Mouse (Mus musculus) frontal cortex, postnatal 14 days (tissue): ENCODE results near the gene Ccr10.
"Not testable (repeated sequence)": the region's sequence is repeated elsewhere in the genome, so short reads cannot be mapped to it uniquely, and the experiment has no call there.

Source experiments
- DNase-seq, 2 experiments: peaks; one replicate each; pipeline ENCODE4 v3.0.0; 2022; ENCODE audit warnings: low spot score in 2 of 2

The Ccr10 gene

DNA sequence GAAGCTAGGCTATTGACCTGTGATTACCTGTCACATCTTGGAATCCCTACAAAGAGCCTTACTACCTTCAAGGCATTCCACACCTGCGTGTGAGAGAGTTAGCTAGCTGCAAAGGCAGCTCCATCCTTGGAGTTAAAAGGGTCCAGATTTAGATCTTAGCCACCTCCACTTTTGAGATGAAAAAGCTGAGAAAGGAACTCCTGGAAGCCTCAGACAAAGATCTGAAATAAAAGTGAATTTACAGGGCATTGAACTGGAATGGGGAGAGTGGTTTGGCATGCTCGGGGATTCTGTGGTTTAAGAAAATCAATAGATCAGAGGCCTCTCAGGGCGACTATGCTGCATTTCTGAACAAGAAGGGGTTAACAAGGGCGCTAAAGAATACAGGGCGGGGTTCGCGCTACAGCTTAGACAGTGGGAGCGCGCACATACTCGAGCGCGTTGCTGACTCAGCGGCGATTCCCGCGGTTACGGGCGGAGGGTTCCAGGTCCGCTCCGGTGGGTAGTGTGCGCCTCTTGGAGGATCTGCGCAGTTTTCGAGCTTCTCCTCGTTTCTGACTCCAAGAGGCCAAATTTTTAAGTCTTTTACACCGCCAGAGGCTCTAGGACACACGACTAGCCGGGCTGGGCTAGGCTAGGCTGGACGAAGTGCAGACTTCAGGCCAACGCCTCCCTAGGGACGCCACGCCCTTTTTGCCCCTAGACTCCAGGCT lies 3.4 kb downstream of the Ccr10 start:
- peak in 1 of 2 experiments; percentile 69 for DNase-seq

GRCm38 (mm10) chr11:101170811-101171610 lies 4.2 kb downstream of the Ccr10 start, which contains the start of gene Plekhh3:
TSS of gene Plekhh3 (minus strand) at chr11:101171351.
- peak; percentile 91 to 96 for DNase-seq

GRCm38 (mm10) chr11:101170354-101170810 lies 4.9 kb downstream of the Ccr10 start, which contains the start of gene Cntnap1:
TSS of gene Cntnap1 (plus strand) at chr11:101170523.
- no peak for DNase-seq

DNA sequence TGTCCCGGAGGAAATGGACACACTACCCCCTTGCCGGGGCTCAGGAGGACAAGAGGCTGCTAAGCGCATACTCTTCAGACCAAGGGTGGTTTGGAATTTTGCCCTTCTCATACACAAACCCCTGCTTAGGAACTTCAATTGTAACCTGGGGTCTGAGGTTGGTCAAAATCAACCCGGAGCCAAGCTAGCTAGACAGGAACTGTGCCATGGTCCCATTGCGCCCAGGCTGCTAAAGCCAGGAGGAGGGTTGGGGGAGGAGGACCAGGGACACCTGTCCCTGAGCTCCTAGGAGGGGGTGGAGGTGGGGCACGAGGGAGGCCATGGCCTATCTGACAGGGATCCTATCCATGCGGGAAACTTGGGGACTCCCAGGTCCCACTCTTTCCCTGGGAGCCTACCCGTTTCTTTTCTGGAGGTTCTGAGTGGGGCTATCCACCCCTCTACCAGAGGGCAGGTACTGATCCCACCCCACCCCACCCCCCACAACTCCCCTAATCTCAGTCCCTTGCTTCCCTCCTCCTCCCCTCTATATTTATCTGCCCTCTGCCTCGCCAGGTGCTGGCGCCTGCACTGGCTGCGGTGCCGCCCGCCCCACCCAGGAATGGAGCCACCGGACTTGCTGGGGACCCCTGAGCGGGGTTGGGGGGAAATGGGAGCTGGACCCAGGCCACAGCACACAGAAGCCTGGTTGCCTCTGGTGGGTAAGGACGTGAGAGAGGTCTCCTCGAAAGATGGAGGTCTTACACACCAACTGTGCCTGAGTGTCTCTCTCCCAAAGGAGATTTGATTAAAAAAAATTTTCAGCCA lies 5.7 kb downstream of the Ccr10 start:
- DNase-seq: no peak

- DNase-seq: peak in 1 of 2 experiments; percentile 3
These were observed 6.8 kb downstream of the Ccr10 start for GRCm38 (mm10) chr11:101168301-101168980.

GRCm38 (mm10) chr11:101167963-101168300 lies 7.3 kb downstream of the Ccr10 start:
- DNase-seq: no peak

- DNase-seq: peak in 1 of 2 experiments; percentile 3
These were observed 7.9 kb downstream of the Ccr10 start for GRCm38 (mm10) chr11:101167211-101167962.

DNA sequence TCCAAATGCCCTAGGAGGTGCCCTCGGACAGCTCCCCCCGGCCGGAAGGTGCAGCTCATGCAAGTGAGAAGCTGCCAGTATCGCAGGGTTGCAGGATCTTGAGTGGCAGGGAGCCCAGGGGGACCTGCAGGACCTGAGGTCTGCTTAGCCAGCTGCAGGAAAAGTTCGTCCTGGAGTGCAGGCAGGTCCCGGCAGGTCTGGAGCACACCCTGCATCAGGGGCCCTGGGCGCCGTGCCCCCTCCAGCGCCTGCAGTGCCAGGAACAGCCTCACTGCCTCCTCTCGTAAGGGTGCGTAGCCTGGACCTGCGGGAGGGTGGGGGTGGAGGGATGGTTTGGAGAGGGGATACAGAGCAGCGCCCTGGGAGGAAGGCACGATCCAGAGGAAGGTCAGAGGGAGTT lies 8.9 kb downstream of the Ccr10 start:
- no peak for DNase-seq

DNA sequence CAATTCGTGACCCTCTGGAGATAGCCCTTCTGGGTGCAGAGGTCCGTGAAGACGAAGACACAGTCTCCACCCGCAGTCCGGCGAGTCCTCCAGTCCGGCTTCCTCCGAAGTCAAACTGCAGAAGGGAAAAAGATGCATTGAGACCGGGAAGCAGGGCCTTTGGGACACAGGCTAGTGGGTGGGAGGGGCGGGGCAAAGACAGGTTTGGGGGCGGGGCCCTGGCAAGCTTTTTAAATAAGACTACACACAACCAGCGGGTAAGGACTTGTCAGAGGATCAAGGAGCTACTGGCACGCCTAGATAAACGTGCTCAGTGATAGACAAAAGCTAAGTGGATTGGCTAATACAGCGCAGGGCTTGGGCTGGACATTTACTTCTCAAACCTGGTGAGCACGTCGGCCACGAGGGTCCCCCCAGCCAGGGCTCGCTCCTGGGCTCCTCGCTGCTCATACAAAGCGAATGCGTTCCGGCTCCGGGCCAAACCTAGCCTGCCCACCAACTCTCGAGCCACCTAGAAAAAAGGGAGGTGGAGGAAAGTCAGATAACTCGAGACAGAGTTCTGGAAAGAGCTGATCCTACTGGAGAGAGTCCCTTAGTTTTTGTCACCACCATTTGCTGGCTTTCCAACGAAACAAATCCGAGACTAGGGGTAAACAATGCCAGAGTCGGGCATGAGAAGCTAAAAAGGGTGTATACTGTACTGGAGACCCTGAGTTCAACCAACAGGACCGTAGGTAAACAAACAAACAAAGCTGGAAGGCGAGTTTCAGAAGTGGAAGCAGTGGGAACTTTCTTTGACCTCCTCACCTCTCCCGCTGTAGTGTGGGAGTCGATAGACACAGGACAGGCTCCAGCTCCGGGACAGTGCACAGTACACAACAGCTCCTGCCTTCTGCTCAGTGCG lies 10.3 kb downstream of the Ccr10 start:
- DNase-seq: no peak

GRCm38 (mm10) chr11:101164351-101164665 lies 10.9 kb downstream of the Ccr10 start:
- DNase-seq: no peak

GRCm38 (mm10) chr11:101163476-101164350 lies 11.5 kb downstream of the Ccr10 start:
- no peak for DNase-seq

GRCm38 (mm10) chr11:101162772-101163171 lies 12.5 kb downstream of the Ccr10 start:
- no peak for DNase-seq

- no peak for DNase-seq
These were observed 12.9 kb downstream of the Ccr10 start for GRCm38 (mm10) chr11:101162301-101162700.

DNA sequence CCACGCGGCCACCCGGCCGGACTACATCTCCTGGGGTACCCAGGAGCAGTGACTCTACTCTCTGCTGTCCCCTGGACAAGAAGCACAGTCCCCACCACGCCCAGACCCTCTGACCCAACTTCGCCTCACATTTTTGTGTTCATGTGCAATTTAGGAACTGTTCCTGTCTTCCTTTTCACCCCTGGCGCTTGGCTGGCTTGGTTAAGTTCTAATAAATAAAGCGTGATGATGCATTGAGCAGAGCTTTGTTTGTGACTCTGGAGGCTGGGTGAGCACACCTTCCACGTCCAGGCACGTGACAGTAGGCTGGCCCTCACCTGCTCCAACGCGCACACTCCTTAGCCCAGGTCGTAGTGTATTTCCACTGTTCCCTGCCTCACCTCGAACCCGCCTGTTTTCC lies 13.7 kb downstream of the Ccr10 start:
- no peak for DNase-seq

- DNase-seq: not testable (repeated sequence)
These were observed 14.2 kb downstream of the Ccr10 start for GRCm38 (mm10) chr11:101160981-101161505.

DNA sequence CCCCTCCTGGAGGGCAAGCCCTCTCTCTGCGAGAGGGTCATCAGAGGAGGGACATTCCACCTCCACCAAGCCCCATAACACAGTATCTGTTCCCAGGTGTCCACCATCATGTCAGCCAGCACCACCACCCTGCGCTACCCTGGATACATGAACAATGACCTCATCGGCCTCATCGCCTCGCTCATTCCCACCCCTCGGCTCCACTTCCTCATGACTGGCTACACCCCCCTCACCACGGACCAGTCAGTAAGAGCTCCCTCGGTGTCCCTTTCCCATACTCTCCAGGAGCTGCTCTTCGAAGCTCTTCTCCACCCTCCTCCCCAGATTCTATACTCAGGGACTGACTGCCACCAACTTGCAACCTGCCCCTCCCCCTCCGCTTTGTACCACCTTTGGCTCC lies 15.1 kb downstream of the Ccr10 start:
- not testable (repeated sequence) for DNase-seq

DNA sequence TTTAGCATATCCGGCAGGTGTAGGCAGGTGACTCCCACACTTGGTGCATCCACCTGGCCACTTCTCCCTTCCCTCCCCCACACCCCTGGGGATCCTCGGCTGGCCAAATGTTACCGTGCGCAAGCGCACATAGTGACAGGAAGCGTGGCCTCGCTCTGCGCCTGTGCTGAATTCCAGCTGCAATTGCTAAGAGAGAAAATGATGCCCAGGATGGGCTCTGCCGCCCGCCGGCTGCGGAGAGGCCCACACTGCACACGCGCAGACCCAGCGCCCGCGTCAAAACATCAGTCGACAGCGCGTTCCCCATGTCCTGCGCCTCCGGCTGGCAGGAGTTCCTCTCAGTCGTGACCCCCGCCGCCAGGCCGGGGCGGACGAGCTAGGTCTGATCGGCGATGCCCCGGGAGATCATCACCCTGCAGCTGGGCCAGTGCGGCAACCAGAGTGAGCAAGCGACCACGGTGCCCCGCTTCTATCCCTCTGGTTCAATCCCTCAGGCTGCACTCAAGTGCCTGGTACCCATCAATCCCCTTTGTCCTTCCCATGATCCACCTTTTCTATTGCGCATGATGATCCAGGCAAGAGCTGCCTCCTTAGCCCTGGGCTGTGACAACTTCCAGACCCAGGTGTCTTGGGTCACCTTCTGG lies 19.4 kb downstream of the Ccr10 start, which contains the start of gene Tubg2:
Tubg2 (plus strand) TSS at position 180 of the 644 bp plus-strand sequence.
- DNase-seq: peak; percentile 67 to 68

GRCm38 (mm10) chr11:101155151-101155550 lies 20.1 kb downstream of the Ccr10 start:
- no peak for DNase-seq
